Mouse (Mus musculus): ENCODE results near the gene Por.
A peak's percentile ranks its signal among the peaks of the same experiment; 100 is the strongest.

Por gene

GRCm38 (mm10) chr5:135729351-135729750 is 59.5 kb downstream of the Por start:
- no peak for DNase-seq

GRCm38 (mm10) chr5:135730278-135730677 is 60.4 kb downstream of the Por start:
- no peak for DNase-seq

GRCm38 (mm10) chr5:135730916-135731315 is 61.1 kb downstream of the Por start:
- DNase-seq = no peak

- no peak for DNase-seq
Observed at GRCm38 (mm10) chr5:135731322-135731721, 61.5 kb downstream of the Por start.

GRCm38 (mm10) chr5:135733071-135733470 is 63.2 kb downstream of the Por start:
- DNase-seq = no peak

GRCm38 (mm10) chr5:135734057-135734680 is 64.3 kb downstream of the Por start:
- no peak for DNase-seq

- DNase-seq = no peak
Observed at GRCm38 (mm10) chr5:135735741-135736140, 65.9 kb downstream of the Por start.

GRCm38 (mm10) chr5:135736544-135736943 is 66.7 kb downstream of the Por start:
- DNase-seq = no peak

- no peak for DNase-seq
Observed at GRCm38 (mm10) chr5:135737154-135737553, 67.3 kb downstream of the Por start.

GRCm38 (mm10) chr5:135738266-135738665 is 68.4 kb downstream of the Por start:
- DNase-seq = no peak

- DNase-seq = no peak
Observed at GRCm38 (mm10) chr5:135742156-135742555, 72.3 kb downstream of the Por start.

- peak; percentile 49 for DNase-seq
Observed at GRCm38 (mm10) chr5:135742941-135743740, 73.3 kb downstream of the Por start.

GRCm38 (mm10) chr5:135743741-135744609 is 74.1 kb downstream of the Por start, which contains the start of gene Tmem120a:
TSS of gene Tmem120a (minus strand) at chr5:135744448.
- peak; percentile 89 for DNase-seq

GRCm38 (mm10) chr5:135744742-135745141 is 74.9 kb downstream of the Por start:
- DNase-seq = no peak

GRCm38 (mm10) chr5:135751041-135751440 is 81.2 kb downstream of the Por start:
- DNase-seq = no peak

GRCm38 (mm10) chr5:135751595-135751994 is 81.8 kb downstream of the Por start:
- DNase-seq = no peak

- DNase-seq = no peak
Observed at GRCm38 (mm10) chr5:135761881-135762280, 92.0 kb downstream of the Por start.

GRCm38 (mm10) chr5:135763526-135763925 is 93.7 kb downstream of the Por start:
- peak; percentile 85 for DNase-seq

GRCm38 (mm10) chr5:135764971-135765370 is 95.1 kb downstream of the Por start:
- no peak for DNase-seq

GRCm38 (mm10) chr5:135772519-135772918 is 102.7 kb downstream of the Por start:
- no peak for DNase-seq

- DNase-seq = no peak
Observed at GRCm38 (mm10) chr5:135776546-135776945, 106.7 kb downstream of the Por start.

GRCm38 (mm10) chr5:135777796-135778470 is 108.1 kb downstream of the Por start, which contains the start of gene Styxl1:
TSS of gene Styxl1 (minus strand) at chr5:135778385.
- no peak for DNase-seq

All from right cerebral cortex, postnatal 4 days (tissue).